Mouse (Mus musculus): ENCODE measurements at regions not wholly inside any gene's neighbourhood (a gene's known extent, or its start where the extent isn't known, plus 50 kb on each side); places are given as distances from the start of the nearest gene placed in this dataset.

- no peaks in the 10 kb centered on the region for H3K36me3 ChIP-seq (ENCODE audit: insufficient read depth)
- TF ChIP-seq CTCF (IDR thresholded peaks at IDR 0.05; ENCODE audit: low read depth): no peak
- H3K4me1 ChIP-seq (ENCODE audit: insufficient read depth): no peaks in the 10 kb centered on the region
- no peak overlapping the region for H3K9ac ChIP-seq
- no peaks in the 10 kb centered on the region for H3K9me3 ChIP-seq (ENCODE audit: low read length)
- WGBS: 7% methylated on average over 2 of the region's 2 CpGs
- H3K27me3 ChIP-seq (ENCODE audit: insufficient read depth, low read length): no peaks in the 10 kb centered on the region
- H3K27ac ChIP-seq (ENCODE audit: low read depth, low read length): no peak overlapping the region
- peak; percentile 2 for DNase-seq
- no peak overlapping the region for H3K4me2 ChIP-seq (ENCODE audit: low read depth)
- H3K4me3 ChIP-seq (ENCODE audit: low read depth, low read length): no peak overlapping the region
- peak; percentile 66; the same call in 1 of the 2 replicates for ATAC-seq
Measured at GRCm38 (mm10) chr12:64550915-64551570, 76.6 kb upstream of the Fscb start.

GRCm38 (mm10) chr12:64541111-64541510 lies 66.6 kb upstream of the Fscb start:
- Histone ChIP-seq H3K27ac (ENCODE audit: low read depth, low read length) (peak overlapping the region; percentile 64), H3K9ac (no peak overlapping the region), H3K4me2 (ENCODE audit: low read depth) (no peak overlapping the region), H3K27me3 (ENCODE audit: insufficient read depth, low read length) (no peaks in the 10 kb centered on the region), H3K4me3 (ENCODE audit: low read depth, low read length) (no peak overlapping the region), H3K4me1 (ENCODE audit: insufficient read depth) (no peaks in the 10 kb centered on the region), H3K9me3 (ENCODE audit: low read length) (no peaks in the 10 kb centered on the region), H3K36me3 (ENCODE audit: insufficient read depth) (no peaks in the 10 kb centered on the region)
- no peak for TF ChIP-seq CTCF (IDR thresholded peaks at IDR 0.05; ENCODE audit: low read depth)
- ATAC-seq: peak; percentile 43; the same call in 1 of the 2 replicates
- 60% methylated on average over 3 of the region's 3 CpGs for WGBS
- DNase-seq: peak; percentile 48

All from forebrain, postnatal 0 days (tissue).